Mouse (Mus musculus): Measurements from ENCODE around the gene Cfap65. TPM values are rescaled to one million over a fixed set of nuclear protein-coding genes. Genes with fewer than 3 reads are reported as not detected.

Cfap65 gene
- total and polyA plus RNA-seq, 3 experiments, result 0.04 TPM; not detected in 2

GRCm38 (mm10) chr1:74857201-74857600 lies 78.2 kb downstream of the Cfap65 start:
- dilution Hi-C loops (cut with MboI; ENCODE audit: extremely low pct_ligation_motif_present, extremely low pct_unique_long_range_greater_than_20kb, low sequenced_read_pairs), result no loop called here
- in situ Hi-C loops (cut with MboI; ENCODE audit: low pct_ligation_motif_present, low pct_unique_long_range_greater_than_20kb, low sequenced_read_pairs), result no loop called here
- TF ChIP-seq ZC3H11A (IDR thresholded peaks at IDR 0.05; ENCODE audit: low read depth, low read length) (no peak), USF1 (IDR thresholded peaks at IDR 0.05; ENCODE audit: low read depth, low read length) (no peak), RAD21 (IDR thresholded peaks at IDR 0.05; ENCODE audit: low read depth, low read length) (no peak), E2F4 (IDR thresholded peaks at IDR 0.05; ENCODE audit: insufficient replicate concordance, low read depth, low read length) (no peak), CHD2 (IDR thresholded peaks at IDR 0.05; ENCODE audit: low read length) (no peak), SMC3 (IDR thresholded peaks at IDR 0.05; ENCODE audit: low read depth, low read length) (no peak), ZNF384 (IDR thresholded peaks at IDR 0.05; ENCODE audit: low read depth, low read length) (no peak), JUN (IDR thresholded peaks at IDR 0.05; ENCODE audit: insufficient read depth, low read depth, low read length) (no peak), RCOR1 (conservative IDR thresholded peaks at IDR 0.05; ENCODE audit: low read depth, low read length) (no peak), MAX (IDR thresholded peaks at IDR 0.05; ENCODE audit: low read length) (no peak), NELFE (IDR thresholded peaks at IDR 0.05; ENCODE audit: low read depth, low read length) (no peak)

GRCm38 (mm10) chr1:74856791-74857190 lies 78.6 kb downstream of the Cfap65 start:
- no peak overlapping the region for H3K9ac ChIP-seq (ENCODE audit: insufficient read depth, low read depth)
- in situ Hi-C loops (cut with MboI; ENCODE audit: low pct_ligation_motif_present, low pct_unique_long_range_greater_than_20kb, low sequenced_read_pairs) (no loop called here), dilution Hi-C loops (cut with MboI; ENCODE audit: extremely low pct_ligation_motif_present, extremely low pct_unique_long_range_greater_than_20kb, low sequenced_read_pairs) (no loop called here)
- no peak for DNase-seq (ENCODE audit: extremely low read depth)
- H3K27me3 ChIP-seq (replicated peaks), result peaks cover under 1% of the 10 kb centered on the region
- peaks cover 3 to 39% of the 10 kb centered on the region in 2 experiments; a peak in 3 of 4 replicates for H3K4me1 ChIP-seq (ENCODE audit: control insufficient read depth in 1 of 2, insufficient read depth in 2 of 2)
- H3K4me2 ChIP-seq (ENCODE audit: insufficient read depth, low read depth, poor library complexity, severe bottlenecking), result no peak overlapping the region
- H3K9me3 ChIP-seq (replicated peaks; ENCODE audit: low read length), result peaks cover 14% of the 10 kb centered on the region
- no peaks in the 10 kb centered on the region for H3K36me3 ChIP-seq (replicated peaks in 1 of 2; ENCODE audit: control insufficient read depth in 1 of 2, insufficient read depth in 1 of 2, low read length in 1 of 2)
- H3K4me3 ChIP-seq (replicated peaks in 1 of 3; ENCODE audit: low read depth in 2 of 3, low read length in 2 of 3, poor library complexity in 1 of 3), result no peak overlapping the region
- H3K27ac ChIP-seq (ENCODE audit: insufficient read depth, low read depth), result no peak overlapping the region
- no peaks in the 10 kb centered on the region for H3K79me2 ChIP-seq (replicated peaks; ENCODE audit: control insufficient read depth, extremely low read depth, insufficient read depth, poor library complexity, severe bottlenecking)
- no peak for TF ChIP-seq MAFK (IDR thresholded peaks at IDR 0.05; ENCODE audit: insufficient replicate concordance, low read length)
- no peak for TF ChIP-seq CTCF (conservative IDR thresholded peaks at IDR 0.05 in 1 of 2, IDR thresholded peaks at IDR 0.05 in 1 of 2; ENCODE audit: low read depth in 2 of 2, low read length in 2 of 2)
- no peak for TF ChIP-seq KAT2A (IDR thresholded peaks at IDR 0.05; ENCODE audit: insufficient replicate concordance, low read length)
- TF ChIP-seq ELF1 (IDR thresholded peaks at IDR 0.05; ENCODE audit: low read depth, low read length), result no peak
- TF ChIP-seq HCFC1 (IDR thresholded peaks at IDR 0.05; ENCODE audit: low read depth, low read length), result no peak
- TF ChIP-seq TCF12 (IDR thresholded peaks at IDR 0.05; ENCODE audit: low read depth, low read length), result no peak

More at GRCm38 (mm10) chr1:74857201-74857600, 78.2 kb downstream of the Cfap65 start:
- no peak for DNase-seq (ENCODE audit: extremely low read depth)
- Histone ChIP-seq H3K9ac (ENCODE audit: insufficient read depth, low read depth) (no peak overlapping the region), H3K4me2 (ENCODE audit: insufficient read depth, low read depth, poor library complexity, severe bottlenecking) (no peak overlapping the region), H3K27ac (ENCODE audit: insufficient read depth, low read depth) (no peak overlapping the region), H3K79me2 (replicated peaks; ENCODE audit: control insufficient read depth, extremely low read depth, insufficient read depth, poor library complexity, severe bottlenecking) (no peaks in the 10 kb centered on the region), H3K36me3 (replicated peaks in 1 of 2; ENCODE audit: control insufficient read depth in 1 of 2, insufficient read depth in 1 of 2, low read length in 1 of 2) (no peaks in the 10 kb centered on the region), H3K4me1 (ENCODE audit: control insufficient read depth in 1 of 2, insufficient read depth in 2 of 2) (peaks cover 3 to 35% of the 10 kb centered on the region in 2 experiments; a peak in 3 of 4 replicates), H3K9me3 (replicated peaks; ENCODE audit: low read length) (peaks cover 14% of the 10 kb centered on the region), H3K27me3 (replicated peaks) (no peaks in the 10 kb centered on the region), H3K4me3 (replicated peaks in 1 of 3; ENCODE audit: low read depth in 2 of 3, low read length in 2 of 3, poor library complexity in 1 of 3) (no peak overlapping the region)
